Mouse (Mus musculus) ES-Bruce4 (cell line): Measurements from ENCODE around the gene Nox3.

Experiments
- EP300 ChIP-seq: IDR thresholded peaks from 2 replicates; pipeline ENCODE4 v1.6.1; 2011; ENCODE audit warnings: low read depth, low read length; ENCODE audit not compliant: insufficient read depth
- POLR2A ChIP-seq: IDR thresholded peaks from one replicate; pipeline ENCODE4 v1.8.1; 2011; ENCODE audit warnings: low read length; ENCODE audit not compliant: insufficient read depth

DNA sequence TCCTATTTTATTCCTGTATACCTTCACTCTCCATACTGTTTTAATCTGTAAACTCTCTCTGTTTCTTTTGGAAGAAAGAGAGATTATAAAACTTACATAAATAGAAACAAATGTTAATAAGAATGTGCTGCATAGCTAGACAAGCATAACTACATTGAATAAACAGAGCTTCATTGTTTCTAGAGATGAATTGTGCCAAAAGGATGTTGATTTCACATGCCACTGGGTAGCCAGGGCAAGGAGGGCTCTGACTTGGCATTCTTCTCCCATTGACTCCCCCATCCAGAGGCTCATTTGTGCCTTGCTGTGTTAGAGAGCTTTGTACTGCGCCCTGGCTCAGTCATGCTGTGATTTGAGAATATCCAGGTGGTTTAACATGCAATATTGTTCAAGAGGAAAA is 98.2 kb downstream of the Nox3 start:
- no peak for TF ChIP-seq POLR2A
- TF ChIP-seq EP300: no peak
